Mouse (Mus musculus) testis, adult 2 months (tissue): ENCODE results near the gene Lefty2.

ENCODE experiments used
- CTCF ChIP-seq: fragments of 200-500 bp; IDR thresholded peaks from 2 replicates; pipeline ENCODE4 v1.5.1; 2012; ENCODE audit warnings: low read depth, mild to moderate bottlenecking, inconsistent platforms, low read length, moderate library complexity; ENCODE audit not compliant: control insufficient read depth, insufficient read depth, insufficient replicate concordance
- POLR2A ChIP-seq: fragments of 200-500 bp; IDR thresholded peaks from 2 replicates; pipeline ENCODE4 v1.6.1; 2012; ENCODE audit warnings: low read depth, mild to moderate bottlenecking, inconsistent platforms, low read length, moderate library complexity; ENCODE audit not compliant: control insufficient read depth

DNA sequence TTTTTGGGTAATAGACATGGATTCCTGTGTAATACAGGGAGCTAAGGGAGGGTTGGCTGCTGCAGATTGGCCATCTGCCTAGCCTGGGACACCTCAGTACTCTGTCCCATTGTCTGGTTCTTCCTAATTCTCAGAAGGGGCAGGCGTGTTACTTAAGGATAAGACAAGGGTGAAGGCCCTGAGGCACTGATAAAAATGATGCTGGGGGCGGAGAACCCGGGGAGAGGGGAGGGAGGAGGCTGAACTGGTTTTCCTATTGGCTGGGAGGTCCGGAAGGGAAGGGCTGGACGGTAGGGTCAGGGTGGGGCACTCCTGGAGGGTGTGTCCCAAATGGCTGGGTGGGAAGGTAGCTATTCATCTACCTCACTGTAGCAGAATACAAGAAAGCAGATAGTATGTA is 10.0 kb downstream of the Lefty2 start:
- no peak for TF ChIP-seq CTCF
- TF ChIP-seq POLR2A: no peak
